Mouse (Mus musculus): ENCODE data around the gene Gm21440.
"Not testable (repeated sequence)": the region's sequence is repeated elsewhere in the genome, so short reads cannot be mapped to it uniquely, and the experiment has no call there.

The Gm21440 gene

GRCm38 (mm10) chrY:13252091-13252490 lies at the start of gene Gm21440, which contains the start of gene Gm21454:
Gene Gm21440, plus strand, starts transcription at chrY:13252391.
Gene Gm21454, plus strand, starts transcription at chrY:13252442.
- DNase-seq (ENCODE audit: low spot score in 2 of 2), result not testable (repeated sequence)

- DNase-seq (ENCODE audit: low spot score in 2 of 2), result not testable (repeated sequence)
These were observed 28.4 kb upstream of the Gm21440 start, which contains the start of gene Gm21828 for GRCm38 (mm10) chrY:13223828-13224227. Gene Gm21828, minus strand, starts transcription at chrY:13223928.
